Mouse (Mus musculus): ENCODE measurements around the gene Nedd9. TPM values are rescaled to one million over a fixed set of nuclear protein-coding genes. Genes with fewer than 3 reads are reported as not detected.

The Nedd9 gene
- polyA plus RNA-seq, 1 experiment from 2014 or later, result 12.4 TPM

DNA sequence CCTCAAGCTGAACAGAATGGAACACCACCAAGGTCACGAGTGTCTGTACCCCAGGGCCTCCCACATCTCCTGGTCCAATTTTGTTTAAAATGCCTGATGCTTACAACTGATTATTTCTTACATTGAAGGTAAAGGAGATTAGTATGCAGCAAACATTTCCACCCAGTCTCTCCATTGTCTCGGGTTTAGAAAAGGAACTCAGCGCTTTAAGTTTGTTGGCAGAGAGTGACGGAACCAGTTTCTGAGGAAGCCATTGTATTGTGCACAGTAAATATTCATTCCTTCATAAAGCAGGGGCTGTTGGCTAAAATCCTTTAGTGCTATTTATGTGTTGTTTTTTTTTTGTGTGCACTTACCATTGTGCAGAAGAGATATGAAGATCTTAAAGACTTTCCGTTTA is 166.4 kb downstream of the Nedd9 start:
- Histone ChIP-seq H3K9ac (replicated peaks) (no peak overlapping the region), H3K9me3 (replicated peaks) (no peaks in the 10 kb centered on the region), H3K27me3 (replicated peaks) (no peaks in the 10 kb centered on the region), H3K27ac (replicated peaks) (peak overlapping the region; percentile 66), H3K4me1 (peaks cover 6% of the 10 kb centered on the region; the same call in 1 of the 2 replicates), H3K4me2 (no peak overlapping the region), H3K4me3 (replicated peaks) (no peak overlapping the region), H3K36me3 (peaks cover 16% of the 10 kb centered on the region)
- ATAC-seq (ENCODE audit: low FRiP score), result no peak
- 42% methylated on average over 5 of the region's 5 CpGs for WGBS

GRCm38 (mm10) chr13:41302716-41303115 is 184.4 kb downstream of the Nedd9 start:
- WGBS, result 70% methylated on average over 10 of the region's 10 CpGs
- no peak overlapping the region for H3K9ac ChIP-seq (replicated peaks)
- no peak overlapping the region for H3K4me2 ChIP-seq
- no peak for ATAC-seq (ENCODE audit: low FRiP score)
- no peaks in the 10 kb centered on the region for H3K4me1 ChIP-seq
- no peaks in the 10 kb centered on the region for H3K9me3 ChIP-seq (replicated peaks)
- no peak overlapping the region for H3K27ac ChIP-seq (replicated peaks)
- no peaks in the 10 kb centered on the region for H3K27me3 ChIP-seq (replicated peaks)
- H3K4me3 ChIP-seq (replicated peaks), result no peak overlapping the region
- H3K36me3 ChIP-seq, result no peaks in the 10 kb centered on the region

DNA sequence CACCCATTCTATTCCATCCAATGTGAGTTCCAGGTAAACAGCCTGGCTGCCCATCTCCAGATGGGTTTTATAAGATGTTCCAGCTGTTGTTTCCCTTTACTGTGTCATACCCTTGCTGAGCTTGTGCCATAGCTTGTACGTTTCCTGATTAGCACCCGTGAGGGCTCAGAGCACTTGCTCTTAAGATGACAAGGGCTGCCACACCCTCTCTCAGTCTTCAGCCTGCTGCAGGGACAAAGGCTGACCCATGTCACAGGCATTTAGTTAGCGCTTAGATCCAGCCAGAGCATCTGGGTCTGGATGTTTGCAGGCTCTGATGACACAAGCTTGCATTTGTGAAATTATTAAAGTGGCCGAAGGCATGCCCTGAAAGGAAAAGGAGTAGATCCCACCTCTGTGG is 187.1 kb downstream of the Nedd9 start:
- no peaks in the 10 kb centered on the region for H3K27me3 ChIP-seq (replicated peaks)
- no peak overlapping the region for H3K4me2 ChIP-seq
- ATAC-seq (ENCODE audit: low FRiP score), result no peak
- no peak overlapping the region for H3K27ac ChIP-seq (replicated peaks)
- no peak overlapping the region for H3K4me3 ChIP-seq (replicated peaks)
- WGBS, result 48% methylated on average over 4 of the region's 4 CpGs
- no peaks in the 10 kb centered on the region for H3K36me3 ChIP-seq
- H3K9me3 ChIP-seq (replicated peaks), result no peaks in the 10 kb centered on the region
- H3K9ac ChIP-seq (replicated peaks), result no peak overlapping the region
- H3K4me1 ChIP-seq, result 0 out of 2 replicates have a peak, but pooled peaks cover 5% of the 10 kb centered on the region

GRCm38 (mm10) chr13:41298996-41299395 is 188.2 kb downstream of the Nedd9 start:
- H3K4me3 ChIP-seq (replicated peaks), result no peak overlapping the region
- H3K9me3 ChIP-seq (replicated peaks), result no peaks in the 10 kb centered on the region
- H3K27ac ChIP-seq (replicated peaks), result no peak overlapping the region
- 13% methylated on average over 5 of the region's 5 CpGs for WGBS
- ATAC-seq (ENCODE audit: low FRiP score), result no peak
- H3K4me2 ChIP-seq, result no peak overlapping the region
- no peaks in the 10 kb centered on the region for H3K27me3 ChIP-seq (replicated peaks)
- no peaks in the 10 kb centered on the region for H3K36me3 ChIP-seq
- H3K9ac ChIP-seq (replicated peaks), result no peak overlapping the region
- 0 out of 2 replicates have a peak, but pooled peaks cover 5% of the 10 kb centered on the region for H3K4me1 ChIP-seq

DNA sequence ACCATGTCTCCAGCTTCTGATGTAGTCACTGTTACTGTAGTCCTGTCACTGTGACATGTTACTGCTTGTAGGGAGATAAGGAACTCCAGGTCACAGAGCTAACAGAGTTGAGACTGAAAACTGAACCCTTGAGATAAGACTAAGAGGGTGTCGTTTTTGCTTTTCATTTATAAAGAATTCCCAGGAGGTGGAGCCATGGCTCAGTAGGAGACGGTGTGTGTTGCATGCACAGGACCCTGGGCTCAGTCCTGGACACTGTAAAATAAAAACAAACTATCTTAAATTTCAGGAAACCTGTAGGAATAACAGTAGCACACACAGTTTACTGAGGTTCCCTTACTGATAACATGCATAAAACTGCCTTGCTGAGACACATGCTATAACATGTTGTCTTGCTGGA is 188.6 kb downstream of the Nedd9 start:
- H3K4me3 ChIP-seq (replicated peaks), result no peak overlapping the region
- WGBS, result 21% methylated on average over 2 of the region's 2 CpGs

GRCm38 (mm10) chr13:41296396-41296795 is 190.8 kb downstream of the Nedd9 start:
- 22% methylated on average over 10 of the region's 10 CpGs for WGBS
- no peak overlapping the region for H3K9ac ChIP-seq (replicated peaks)
- no peaks in the 10 kb centered on the region for H3K36me3 ChIP-seq
- H3K4me2 ChIP-seq, result peak overlapping the region; percentile 38
- H3K4me1 ChIP-seq, result 0 out of 2 replicates have a peak, but pooled peaks cover 5% of the 10 kb centered on the region
- no peaks in the 10 kb centered on the region for H3K9me3 ChIP-seq (replicated peaks)
- no peak overlapping the region for H3K27ac ChIP-seq (replicated peaks)
- no peaks in the 10 kb centered on the region for H3K27me3 ChIP-seq (replicated peaks)
- no peak overlapping the region for H3K4me3 ChIP-seq (replicated peaks)
- ATAC-seq (ENCODE audit: low FRiP score), result no peak

More for the DNA sequence above, 188.6 kb downstream of the Nedd9 start:
- H3K9me3 ChIP-seq (replicated peaks), result no peaks in the 10 kb centered on the region
- no peak overlapping the region for H3K4me2 ChIP-seq
- no peaks in the 10 kb centered on the region for H3K27me3 ChIP-seq (replicated peaks)
- ATAC-seq (ENCODE audit: low FRiP score), result no peak
- no peak overlapping the region for H3K27ac ChIP-seq (replicated peaks)
- H3K4me1 ChIP-seq, result 0 out of 2 replicates have a peak, but pooled peaks cover 5% of the 10 kb centered on the region
- H3K9ac ChIP-seq (replicated peaks), result no peak overlapping the region
- H3K36me3 ChIP-seq, result no peaks in the 10 kb centered on the region

- Histone ChIP-seq H3K27me3 (replicated peaks) (no peaks in the 10 kb centered on the region), H3K9ac (replicated peaks) (no peak overlapping the region), H3K36me3 (no peaks in the 10 kb centered on the region), H3K27ac (replicated peaks) (no peak overlapping the region), H3K4me1 (0 out of 2 replicates have a peak, but pooled peaks cover 5% of the 10 kb centered on the region), H3K9me3 (replicated peaks) (no peaks in the 10 kb centered on the region), H3K4me2 (peak overlapping the region; percentile 38), H3K4me3 (replicated peaks) (no peak overlapping the region)
- ATAC-seq (ENCODE audit: low FRiP score), result no peak
- WGBS, result 59% methylated on average over 6 of the region's 6 CpGs
These were observed 191.3 kb downstream of the Nedd9 start for GRCm38 (mm10) chr13:41295886-41296285.

DNA sequence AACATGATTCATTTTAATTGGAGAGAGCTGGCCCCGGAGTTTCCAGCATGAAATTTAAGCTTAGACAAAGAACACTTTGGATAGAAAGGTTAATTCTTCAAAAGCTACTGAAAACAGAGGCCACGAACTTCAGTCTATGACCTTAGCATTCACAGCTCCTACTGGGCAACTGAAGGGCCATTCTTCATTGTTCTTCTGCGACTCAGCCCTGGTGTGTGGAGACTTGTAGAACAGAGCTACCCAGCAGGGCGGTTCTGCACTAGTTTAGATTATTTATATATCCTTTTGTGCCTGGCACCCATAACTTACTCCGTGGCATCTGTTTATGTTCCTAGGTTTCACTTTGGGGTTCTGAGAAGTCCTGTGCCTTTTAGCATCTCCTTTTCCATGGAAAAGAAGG is 193.6 kb downstream of the Nedd9 start:
- Histone ChIP-seq H3K9me3 (replicated peaks) (no peaks in the 10 kb centered on the region), H3K4me1 (0 out of 2 replicates have a peak, but pooled peaks cover 5% of the 10 kb centered on the region), H3K4me3 (replicated peaks) (no peak overlapping the region), H3K9ac (replicated peaks) (no peak overlapping the region), H3K36me3 (no peaks in the 10 kb centered on the region), H3K4me2 (no peak overlapping the region), H3K27ac (replicated peaks) (no peak overlapping the region), H3K27me3 (replicated peaks) (no peaks in the 10 kb centered on the region)
- WGBS, result 22% methylated on average over 5 of the region's 5 CpGs
- no peak for ATAC-seq (ENCODE audit: low FRiP score)

DNA sequence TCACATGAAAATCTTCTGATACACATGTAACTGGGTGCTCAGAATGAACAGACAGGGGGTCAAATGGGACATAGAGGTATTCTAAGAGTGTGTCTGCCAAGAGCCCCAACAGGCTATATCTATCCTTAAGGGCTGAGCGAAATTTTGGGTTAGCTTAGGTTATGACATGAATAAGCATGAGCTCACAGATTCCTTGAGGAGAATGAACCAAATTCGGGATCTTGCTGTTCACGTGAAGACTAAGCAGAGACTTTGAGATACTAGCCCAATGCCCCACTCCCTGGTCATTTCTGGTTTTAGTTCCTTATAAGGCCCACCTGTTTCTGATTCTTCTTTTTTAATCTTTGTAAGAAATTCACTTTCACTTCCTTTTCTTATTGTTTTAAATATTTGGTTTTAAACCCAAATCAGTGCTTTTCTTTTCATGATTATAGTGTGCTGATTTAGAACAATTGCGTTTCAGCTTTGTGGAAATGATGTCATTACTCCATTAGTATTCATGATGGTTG is 195.6 kb downstream of the Nedd9 start:
- H3K36me3 ChIP-seq, result no peaks in the 10 kb centered on the region
- ATAC-seq (ENCODE audit: low FRiP score), result no peak
- no peaks in the 10 kb centered on the region for H3K9me3 ChIP-seq (replicated peaks)
- H3K27ac ChIP-seq (replicated peaks), result no peak overlapping the region
- H3K4me2 ChIP-seq, result no peak overlapping the region
- H3K4me3 ChIP-seq (replicated peaks), result no peak overlapping the region
- H3K9ac ChIP-seq (replicated peaks), result no peak overlapping the region
- H3K27me3 ChIP-seq (replicated peaks), result no peaks in the 10 kb centered on the region
- 89% methylated on average over 4 of the region's 4 CpGs for WGBS
- 0 out of 2 replicates have a peak, but pooled peaks cover 5% of the 10 kb centered on the region for H3K4me1 ChIP-seq

- 55% methylated on average over 3 of the region's 3 CpGs for WGBS
- Histone ChIP-seq H3K27me3 (replicated peaks) (no peaks in the 10 kb centered on the region), H3K27ac (replicated peaks) (no peak overlapping the region), H3K4me3 (replicated peaks) (no peak overlapping the region), H3K9ac (replicated peaks) (no peak overlapping the region), H3K36me3 (no peaks in the 10 kb centered on the region), H3K4me1 (no peaks in the 10 kb centered on the region), H3K4me2 (no peak overlapping the region), H3K9me3 (replicated peaks) (no peaks in the 10 kb centered on the region)
- no peak for ATAC-seq (ENCODE audit: low FRiP score)
These were observed 200.9 kb downstream of the Nedd9 start for GRCm38 (mm10) chr13:41286285-41286684.

DNA sequence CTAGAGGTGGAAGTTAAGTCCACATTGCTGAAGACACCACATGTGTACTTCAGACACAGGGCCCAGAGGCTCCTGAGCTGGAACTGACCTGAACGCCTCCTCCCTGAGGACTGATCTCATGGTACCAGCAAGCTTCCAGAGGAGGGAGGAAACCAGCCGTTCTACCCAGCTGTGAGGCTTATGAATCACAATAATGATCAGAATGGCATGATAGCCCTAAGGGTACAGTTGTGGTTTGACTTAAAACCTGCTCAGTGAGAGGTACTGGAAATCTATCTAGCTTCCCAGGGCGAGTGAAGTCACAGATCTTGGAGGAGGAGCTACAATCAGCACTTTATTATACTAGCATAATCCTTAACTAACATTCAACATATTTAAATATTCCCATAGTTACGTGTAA is 201.7 kb downstream of the Nedd9 start:
- Histone ChIP-seq H3K4me2 (no peak overlapping the region), H3K36me3 (no peaks in the 10 kb centered on the region), H3K27me3 (replicated peaks) (no peaks in the 10 kb centered on the region), H3K9me3 (replicated peaks) (no peaks in the 10 kb centered on the region), H3K4me1 (no peaks in the 10 kb centered on the region), H3K27ac (replicated peaks) (no peak overlapping the region), H3K4me3 (replicated peaks) (no peak overlapping the region), H3K9ac (replicated peaks) (no peak overlapping the region)
- ATAC-seq (ENCODE audit: low FRiP score), result no peak
- 73% methylated on average over 4 of the region's 4 CpGs for WGBS

GRCm38 (mm10) chr13:41283256-41283655 is 203.9 kb downstream of the Nedd9 start:
- Histone ChIP-seq H3K4me3 (replicated peaks) (no peak overlapping the region), H3K9ac (replicated peaks) (no peak overlapping the region), H3K27me3 (replicated peaks) (no peaks in the 10 kb centered on the region), H3K36me3 (no peaks in the 10 kb centered on the region), H3K27ac (replicated peaks) (no peak overlapping the region), H3K4me1 (no peaks in the 10 kb centered on the region), H3K4me2 (no peak overlapping the region), H3K9me3 (replicated peaks) (no peaks in the 10 kb centered on the region)
- 29% methylated on average over 5 of the region's 5 CpGs for WGBS
- no peak for ATAC-seq (ENCODE audit: low FRiP score)

All from neural tube, embryonic 15.5 days (tissue).